Mouse (Mus musculus) embryonic facial prominence, embryonic 13.5 days (tissue): ENCODE measurements around the gene Fos. TPM values are rescaled to one million over a fixed set of nuclear protein-coding genes. Genes with fewer than 3 reads are reported as not detected.

ENCODE experiments used
- ATAC-seq: fragments of 200-750 bp; cut with Nextera tagmentation; 2 replicates; pipeline ENCODE4 v1.8.0; 2017; ENCODE audit warnings: low read depth; ENCODE audit not compliant: insufficient number of reproducible peaks, insufficient read depth, low FRiP score, low TSS enrichment
- H3K27ac ChIP-seq: fragments of 300-500 bp; sonication (generic); 2 replicates; pipeline ENCODE4 v1.5.1; 2015; ENCODE audit warnings: moderate library complexity, mild to moderate bottlenecking, inconsistent platforms
- H3K27me3 ChIP-seq: fragments of 300-500 bp; sonication (generic); 2 replicates; pipeline ENCODE4 v1.6.1; 2015; ENCODE audit warnings: mild to moderate bottlenecking, inconsistent platforms
- H3K36me3 ChIP-seq: fragments of 300-500 bp; sonication (generic); 2 replicates; pipeline ENCODE4 v1.6.1; 2015; ENCODE audit warnings: mild to moderate bottlenecking, inconsistent platforms
- H3K4me1 ChIP-seq: fragments of 300-500 bp; sonication (generic); 2 replicates; pipeline ENCODE4 v1.6.1; 2015; ENCODE audit warnings: inconsistent platforms
- H3K4me2 ChIP-seq: fragments of 300-500 bp; sonication (generic); 2 replicates; pipeline ENCODE4 v1.6.1; 2015; ENCODE audit warnings: moderate library complexity, mild to moderate bottlenecking, inconsistent platforms
- H3K4me3 ChIP-seq: fragments of 300-500 bp; sonication (generic); 2 replicates; pipeline ENCODE4 v1.5.1; 2015; ENCODE audit warnings: mild to moderate bottlenecking, inconsistent platforms
- H3K9ac ChIP-seq: fragments of 300-500 bp; sonication (generic); 2 replicates; pipeline ENCODE4 v1.6.1; 2015; ENCODE audit warnings: mild to moderate bottlenecking, inconsistent platforms
- H3K9me3 ChIP-seq: fragments of 300-500 bp; sonication (generic); 2 replicates; pipeline ENCODE4 v1.6.1; 2016; ENCODE audit warnings: inconsistent platforms
- WGBS: fragments of 180-500 bp; shearing (Covaris S2); methylation state at CpG from one replicate; pipeline ENCODE4 v1.1.7; 2015; ENCODE audit warnings: mixed read lengths; 5-methylcytosine and 5-hydroxymethylcytosine counted together
- polyA plus RNA-seq: library from polyadenylated mRNA; unstranded; fragments of >200 nt; fragmentation: Nextera tagmentation; extraction: Ambion mirVana; gene quantifications from 2 replicates; pipeline ENCODE4 v1.2.1, GENCODE M21; 2015

The Fos gene
- 5.2 and 7.3 TPM in 2 replicates for polyA plus RNA-seq

- Histone ChIP-seq H3K4me2 (peak within 1 kb of the TSS; percentile 99), H3K27me3 (peaks cover 41% of the 10 kb centered on the region), H3K9ac (peak within 1 kb of the TSS; percentile 71), H3K36me3 (no peaks in the 10 kb centered on the region), H3K4me1 (peaks cover 48% of the 10 kb centered on the region), H3K9me3 (no peaks in the 10 kb centered on the region), H3K27ac (peak within 1 kb of the TSS; percentile 78), H3K4me3 (peak within 1 kb of the TSS; percentile 53)
- peak; percentile 89 for ATAC-seq
- WGBS = under 1% methylated on average over 56 of the region's 56 CpGs
Measured at GRCm38 (mm10) chr12:85473481-85474297, at the start of gene Fos. Gene Fos, plus strand, starts transcription at chr12:85473890.

GRCm38 (mm10) chr12:85425721-85426120, 48.0 kb upstream of the Fos start:
- Histone ChIP-seq H3K4me2 (no peak overlapping the region), H3K27me3 (no peaks in the 10 kb centered on the region), H3K36me3 (no peaks in the 10 kb centered on the region), H3K4me3 (no peak overlapping the region), H3K9ac (no peak overlapping the region), H3K4me1 (0 out of 2 replicates have a peak, but pooled peaks cover 5% of the 10 kb centered on the region), H3K27ac (no peak overlapping the region), H3K9me3 (no peaks in the 10 kb centered on the region)
- ATAC-seq = no peak
- 86% methylated on average over 11 of the region's 11 CpGs for WGBS

- no peaks in the 10 kb centered on the region for H3K27me3 ChIP-seq
- 57% methylated on average over 10 of the region's 10 CpGs for WGBS
- no peaks in the 10 kb centered on the region for H3K9me3 ChIP-seq
- no peak for ATAC-seq
- H3K27ac ChIP-seq = no peak overlapping the region
- H3K36me3 ChIP-seq = no peaks in the 10 kb centered on the region
- H3K9ac ChIP-seq = no peak overlapping the region
- no peak overlapping the region for H3K4me2 ChIP-seq
- 0 out of 2 replicates have a peak, but pooled peaks cover 5% of the 10 kb centered on the region for H3K4me1 ChIP-seq
- H3K4me3 ChIP-seq = no peak overlapping the region
Measured at GRCm38 (mm10) chr12:85426126-85426525, 47.6 kb upstream of the Fos start.

- WGBS = 81% methylated on average over 7 of the region's 7 CpGs
- Histone ChIP-seq H3K9me3 (no peaks in the 10 kb centered on the region), H3K9ac (no peak overlapping the region), H3K27ac (no peak overlapping the region), H3K4me3 (no peak overlapping the region), H3K4me1 (0 out of 2 replicates have a peak, but pooled peaks cover 5% of the 10 kb centered on the region), H3K27me3 (no peaks in the 10 kb centered on the region), H3K4me2 (no peak overlapping the region), H3K36me3 (no peaks in the 10 kb centered on the region)
- no peak for ATAC-seq
Measured at GRCm38 (mm10) chr12:85427802-85428201, 45.9 kb upstream of the Fos start.

GRCm38 (mm10) chr12:85429999-85430398, 43.7 kb upstream of the Fos start:
- 79% methylated on average over 4 of the region's 4 CpGs for WGBS
- H3K9me3 ChIP-seq = no peaks in the 10 kb centered on the region
- peaks cover 15% of the 10 kb centered on the region; the same call in 1 of the 2 replicates for H3K4me1 ChIP-seq
- no peaks in the 10 kb centered on the region for H3K36me3 ChIP-seq
- no peak for ATAC-seq
- no peak overlapping the region for H3K4me3 ChIP-seq
- H3K27ac ChIP-seq = no peak overlapping the region
- H3K27me3 ChIP-seq = no peaks in the 10 kb centered on the region
- no peak overlapping the region for H3K9ac ChIP-seq
- H3K4me2 ChIP-seq = no peak overlapping the region

- 43% methylated on average over 6 of the region's 6 CpGs for WGBS
- Histone ChIP-seq H3K9me3 (no peaks in the 10 kb centered on the region), H3K9ac (no peak overlapping the region), H3K4me1 (peaks cover 18% of the 10 kb centered on the region), H3K27me3 (no peaks in the 10 kb centered on the region), H3K27ac (no peak overlapping the region), H3K4me3 (no peak overlapping the region), H3K36me3 (no peaks in the 10 kb centered on the region), H3K4me2 (no peak overlapping the region)
- no peak for ATAC-seq
Measured at GRCm38 (mm10) chr12:85430434-85430833, 43.3 kb upstream of the Fos start.

GRCm38 (mm10) chr12:85433850-85434249, 39.8 kb upstream of the Fos start:
- no peak for ATAC-seq
- WGBS = 20% methylated on average over 3 of the region's 3 CpGs
- no peaks in the 10 kb centered on the region for H3K9me3 ChIP-seq
- H3K36me3 ChIP-seq = no peaks in the 10 kb centered on the region
- H3K4me1 ChIP-seq = peaks cover 39% of the 10 kb centered on the region
- H3K27me3 ChIP-seq = no peaks in the 10 kb centered on the region
- no peak overlapping the region for H3K4me3 ChIP-seq
- peak overlapping the region; percentile 22; the same call in 1 of the 2 replicates for H3K27ac ChIP-seq
- H3K4me2 ChIP-seq = no peak overlapping the region
- 0 out of 2 replicates have a peak overlapping the region, but pooled peaks have one; percentile 3 for H3K9ac ChIP-seq

- Histone ChIP-seq H3K36me3 (no peaks in the 10 kb centered on the region), H3K27ac (no peak overlapping the region), H3K4me3 (no peak overlapping the region), H3K4me1 (peaks cover 39% of the 10 kb centered on the region), H3K4me2 (no peak overlapping the region), H3K9me3 (no peaks in the 10 kb centered on the region), H3K27me3 (no peaks in the 10 kb centered on the region), H3K9ac (0 out of 2 replicates have a peak overlapping the region, but pooled peaks have one; percentile 3)
- no peak for ATAC-seq
- WGBS = 46% methylated on average over 5 of the region's 5 CpGs
Measured at GRCm38 (mm10) chr12:85434526-85434925, 39.2 kb upstream of the Fos start.

- Histone ChIP-seq H3K27ac (no peak overlapping the region), H3K9me3 (no peaks in the 10 kb centered on the region), H3K36me3 (no peaks in the 10 kb centered on the region), H3K27me3 (no peaks in the 10 kb centered on the region), H3K9ac (0 out of 2 replicates have a peak overlapping the region, but pooled peaks have one; percentile 6), H3K4me3 (no peak overlapping the region), H3K4me2 (no peak overlapping the region), H3K4me1 (peaks cover 34% of the 10 kb centered on the region)
- WGBS = 49% methylated on average over 10 of the region's 10 CpGs
- ATAC-seq = no peak
Measured at GRCm38 (mm10) chr12:85436021-85436621, 37.6 kb upstream of the Fos start.

GRCm38 (mm10) chr12:85437172-85437876, 36.4 kb upstream of the Fos start:
- Histone ChIP-seq H3K4me1 (peaks cover 34% of the 10 kb centered on the region), H3K27ac (no peak overlapping the region), H3K27me3 (no peaks in the 10 kb centered on the region), H3K4me3 (no peak overlapping the region), H3K9ac (no peak overlapping the region), H3K36me3 (no peaks in the 10 kb centered on the region), H3K4me2 (no peak overlapping the region), H3K9me3 (no peaks in the 10 kb centered on the region)
- 48% methylated on average over 17 of the region's 17 CpGs for WGBS
- ATAC-seq = no peak

GRCm38 (mm10) chr12:85443456-85443855, 30.2 kb upstream of the Fos start:
- no peak overlapping the region for H3K4me3 ChIP-seq
- no peak for ATAC-seq
- H3K4me1 ChIP-seq = peaks cover 21% of the 10 kb centered on the region
- no peak overlapping the region for H3K27ac ChIP-seq
- no peaks in the 10 kb centered on the region for H3K9me3 ChIP-seq
- H3K36me3 ChIP-seq = no peaks in the 10 kb centered on the region
- 80% methylated on average over 1 of the region's 1 CpGs for WGBS
- H3K9ac ChIP-seq = no peak overlapping the region
- no peak overlapping the region for H3K4me2 ChIP-seq
- no peaks in the 10 kb centered on the region for H3K27me3 ChIP-seq
